In genomic region chr9:118895101-118895500, GRCm38 (mm10) we compare ENCODE assay signal across 1 mouse cellular context.
TF ChIP-seq lines count a peak whose summit lies in the region.

No protein-coding gene starts in this region.

TF ChIP-seq in CH12.LX, 34 proteins besides CTCF, POLR2A, EP300 and RAD21 (continued from another document):
- TF ChIP-seq TCF12 (IDR thresholded peaks at IDR 0.05; ENCODE audit: low read depth, low read length) = no peak
- TF ChIP-seq NELFE (IDR thresholded peaks at IDR 0.05; ENCODE audit: low read depth, low read length) = no peak
- TF ChIP-seq ZC3H11A (IDR thresholded peaks at IDR 0.05; ENCODE audit: low read depth, low read length) = no peak
- TF ChIP-seq ETS1 (conservative IDR thresholded peaks at IDR 0.05; ENCODE audit: low read depth, low read length) = no peak
- no peak for TF ChIP-seq MXI1 (IDR thresholded peaks at IDR 0.05; ENCODE audit: low read depth, low read length)
- no peak for TF ChIP-seq BHLHE40 (IDR thresholded peaks at IDR 0.05; ENCODE audit: low read depth, low read length)
- TF ChIP-seq MAZ (IDR thresholded peaks at IDR 0.05; ENCODE audit: low read depth, low read length) = no peak
- TF ChIP-seq USF2 (conservative IDR thresholded peaks at IDR 0.05; ENCODE audit: low read depth, low read length) = no peak
- TF ChIP-seq GABPA (IDR thresholded peaks at IDR 0.05; ENCODE audit: insufficient replicate concordance, low read depth, low read length) = no peak
- TF ChIP-seq SMC3 (IDR thresholded peaks at IDR 0.05; ENCODE audit: low read depth, low read length) = no peak
- TF ChIP-seq UBTF (IDR thresholded peaks at IDR 0.05; ENCODE audit: low read depth, low read length) = no peak
